Mouse (Mus musculus): ENCODE results near the gene Klf5. TPM values are rescaled to one million over a fixed set of nuclear protein-coding genes. Genes with fewer than 3 reads are reported as not detected.

Gene Klf5
- 317 and 351 TPM in 2 replicates for polyA plus RNA-seq (2012; rRNA removed)

GRCm38 (mm10) chr14:99298385-99299021 lies at the start of gene Klf5:
TSS of gene Klf5 (plus strand) at chr14:99298691.

Other genes starting within 250 kb of the Klf5 start
- gene Pibf1, start 199.3 kb upstream of the Klf5 start, polyA plus RNA-seq (2012; rRNA removed), result 0.91 and 1.0 TPM in 2 replicates
- gene Dis3, start 198.9 kb upstream of the Klf5 start, polyA plus RNA-seq (2012; rRNA removed), result 4.3 and 4.4 TPM in 2 replicates